Mouse (Mus musculus) cerebellum, adult 2 months (tissue): ENCODE measurements at regions not wholly inside any gene's neighbourhood (a gene's known extent, or its start where the extent isn't known, plus 50 kb on each side); places are given as distances from the start of the nearest gene placed in this dataset.

Experiments
- CTCF ChIP-seq: fragments of 200-500 bp; IDR thresholded peaks from 2 replicates; pipeline ENCODE4 v1.5.1; 2011; ENCODE audit warnings: low read depth, mild to moderate bottlenecking, control low read depth, low read length, moderate library complexity, borderline replicate concordance; ENCODE audit not compliant: insufficient read depth
- POLR2A ChIP-seq: fragments of 200-500 bp; IDR thresholded peaks from 2 replicates; pipeline ENCODE4 v1.6.1; 2011; ENCODE audit warnings: low read length, control low read depth, borderline replicate concordance; ENCODE audit not compliant: insufficient read depth

DNA sequence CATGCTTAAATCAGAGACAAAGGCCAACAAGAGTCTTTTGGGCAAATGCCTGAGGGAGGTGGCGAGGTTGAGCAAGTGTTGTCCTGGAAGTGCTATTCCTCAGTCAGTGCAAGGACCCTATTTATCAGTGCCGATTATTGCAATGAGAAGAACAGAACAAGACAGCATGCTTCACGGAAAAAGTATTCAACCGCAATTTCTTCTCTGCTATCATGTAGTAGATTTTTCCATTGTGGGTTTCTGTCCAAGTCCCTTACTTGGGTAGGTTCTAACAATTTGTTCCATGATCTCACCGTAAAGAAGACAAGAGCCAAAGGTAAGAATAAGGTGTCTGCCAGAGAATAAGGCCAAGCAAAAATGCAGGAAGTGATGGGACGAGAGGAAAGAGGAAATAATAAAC lies 186.2 kb downstream of the Arl4a start:
- TF ChIP-seq CTCF (no peak), POLR2A (no peak)
